Mouse (Mus musculus) heart, postnatal 14 days (tissue): Measurements from ENCODE around the gene Zswim1. TPM values are rescaled to one million over a fixed set of nuclear protein-coding genes. Genes with fewer than 3 reads are reported as not detected.
"Not testable (repeated sequence)": the region's sequence is repeated elsewhere in the genome, so short reads cannot be mapped to it uniquely, and the experiment has no call there.

Source experiments
- DNase-seq, 2 experiments: peaks; one replicate each; pipeline ENCODE4 v3.0.0; 2021 to 2022
- intact Hi-C: fragments of 180-260 bp; cut with DNase I; formaldehyde crosslinking; loops from one replicate; pipeline ENCODE4 v1.15.1; 2025
- total RNA-seq, 2 experiments: library from RNA; stranded (reverse); gene quantifications; 2 replicates each; pipeline ENCODE4 v1.2.3; 2021

The Zswim1 gene
- total RNA-seq, 2 experiments from 2014 or later, result 3.7 to 5.0 TPM

- no peak for DNase-seq
- intact Hi-C loops, result loop anchor here (10.0 kb wide), 1 partner anchor 212 kb away; the partner anchor contains the start of gene Ncoa5
Measured at GRCm38 (mm10) chr2:164823181-164823585, 697 bp downstream of the Zswim1 start.

GRCm38 (mm10) chr2:164823969-164824368 is 1.5 kb downstream of the Zswim1 start:
- DNase-seq, result no peak
- intact Hi-C loops, result loop anchor here (10.0 kb wide), 1 partner anchor 211 kb away; the partner anchor contains the start of gene Ncoa5

DNA sequence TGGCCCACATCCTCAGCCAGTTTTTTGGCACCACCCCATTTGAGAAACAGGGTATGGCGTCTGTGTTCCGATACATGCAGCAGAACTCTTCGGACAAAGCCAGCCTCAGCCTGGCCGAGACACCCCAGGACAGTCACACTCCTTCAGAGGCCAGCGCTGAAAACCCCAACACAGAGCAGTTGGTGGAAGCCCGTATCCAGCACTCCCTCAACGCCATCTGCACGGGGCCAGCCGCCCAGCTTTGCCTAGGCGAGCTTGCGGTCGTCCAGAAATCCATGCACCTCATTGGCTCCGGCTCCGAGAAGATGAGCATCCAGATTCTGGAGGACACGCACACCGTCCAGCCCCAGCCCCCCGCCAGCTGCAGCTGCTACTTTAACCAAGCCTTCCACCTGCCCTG is 3.0 kb downstream of the Zswim1 start:
- intact Hi-C loops, result loop anchor here (10.0 kb wide), 1 partner anchor 209 kb away; the partner anchor contains the start of gene Ncoa5

GRCm38 (mm10) chr2:164827146-164827850 is 4.8 kb downstream of the Zswim1 start:
- intact Hi-C loops, result loop anchor here (10.0 kb wide), 1 partner anchor 208 kb away; the partner anchor contains the start of gene Ncoa5
- DNase-seq, result no peak

More for the DNA sequence above, 3.0 kb downstream of the Zswim1 start:
- no peak for DNase-seq

DNA sequence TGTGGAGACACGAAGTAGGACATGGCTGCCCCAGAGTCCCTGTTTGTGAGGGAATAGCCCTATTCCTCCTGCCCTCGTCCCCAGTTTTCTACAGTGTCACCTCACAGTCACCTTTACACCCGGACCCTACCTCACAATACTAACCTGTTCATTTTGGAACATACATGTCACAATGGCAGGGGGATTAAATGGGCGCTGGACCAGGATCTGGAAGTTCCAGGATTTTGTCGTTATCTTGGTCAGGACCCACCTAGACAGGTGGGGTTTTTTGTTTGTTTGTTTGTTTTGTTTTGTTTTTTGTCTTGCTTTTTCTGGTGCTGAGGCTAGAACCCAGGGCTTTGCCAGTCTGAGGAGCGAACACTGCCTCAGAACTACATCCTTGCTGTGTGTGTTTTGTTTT is 6.0 kb downstream of the Zswim1 start, which contains the start of gene Spata25:
Gene Spata25, minus strand, starts transcription at position 101 of the 400 bp plus-strand sequence.
- intact Hi-C loops, result loop anchor here (10.0 kb wide), 1 partner anchor 206 kb away; the partner anchor contains the start of gene Ncoa5
- no peak for DNase-seq

DNA sequence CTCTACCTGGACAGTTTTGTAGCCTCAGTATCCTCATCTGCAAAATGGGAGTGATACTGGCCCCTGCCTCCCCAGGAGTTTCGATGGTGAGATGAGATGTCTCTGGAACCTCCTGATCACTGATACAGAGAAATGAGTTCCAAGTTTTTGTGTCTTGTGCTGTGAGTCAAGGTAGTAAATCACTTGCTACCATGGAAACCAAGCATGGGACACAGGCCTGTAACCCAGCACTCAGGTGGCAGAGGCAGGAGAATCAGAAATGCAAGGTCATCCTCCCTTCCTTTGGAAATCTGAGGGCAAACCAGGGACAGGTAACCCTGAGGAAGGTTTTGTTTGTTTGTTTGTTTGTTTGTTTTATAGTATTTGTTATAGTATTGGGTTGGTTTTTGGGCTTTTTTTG is 6.6 kb downstream of the Zswim1 start:
- DNase-seq, result no peak
- intact Hi-C loops, result loop anchor here (10.0 kb wide), 1 partner anchor 206 kb away; the partner anchor contains the start of gene Ncoa5

- no peak for DNase-seq
- intact Hi-C loops, result no loop called here
Measured at GRCm38 (mm10) chr2:164831029-164831428, 8.5 kb downstream of the Zswim1 start.

DNA sequence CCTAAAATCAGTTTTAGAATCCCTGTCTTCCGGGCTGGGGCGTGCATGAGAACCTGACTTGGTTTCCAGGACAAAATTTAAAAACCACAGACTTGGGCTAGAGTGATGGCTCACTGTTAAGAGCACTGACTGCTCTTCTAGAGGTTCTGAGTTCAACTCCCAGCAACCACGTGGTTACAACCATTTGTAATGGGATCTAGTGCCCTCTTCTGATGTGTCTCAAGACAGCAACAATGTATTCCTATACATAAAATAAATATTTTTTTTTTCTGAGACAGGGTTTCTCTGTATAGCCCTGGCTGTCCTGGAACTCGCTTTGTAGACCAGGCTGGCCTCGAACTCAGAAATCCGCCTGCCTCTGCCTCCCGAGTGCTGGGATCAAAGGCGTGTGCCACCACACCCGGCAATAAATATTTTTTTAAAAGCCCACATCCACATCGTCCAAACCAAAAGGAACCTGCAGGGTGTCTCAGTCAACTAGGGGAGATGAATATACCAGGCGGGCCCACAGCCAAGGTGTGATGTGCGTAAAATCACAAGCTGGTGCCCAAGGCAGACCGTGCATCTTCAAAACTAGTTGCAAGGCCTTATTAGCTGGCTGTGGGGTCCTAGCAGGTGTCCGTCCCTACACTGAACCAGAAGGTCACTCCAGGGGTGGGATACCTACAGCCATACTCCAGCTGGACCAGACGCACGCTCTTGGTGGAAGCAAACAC is 9.7 kb downstream of the Zswim1 start:
- intact Hi-C loops, result loop anchor here (2.0 kb wide), 2 partner anchors 47 to 79 kb away; partner anchors contain the start of genes Pcif1 and Zfp335

DNA sequence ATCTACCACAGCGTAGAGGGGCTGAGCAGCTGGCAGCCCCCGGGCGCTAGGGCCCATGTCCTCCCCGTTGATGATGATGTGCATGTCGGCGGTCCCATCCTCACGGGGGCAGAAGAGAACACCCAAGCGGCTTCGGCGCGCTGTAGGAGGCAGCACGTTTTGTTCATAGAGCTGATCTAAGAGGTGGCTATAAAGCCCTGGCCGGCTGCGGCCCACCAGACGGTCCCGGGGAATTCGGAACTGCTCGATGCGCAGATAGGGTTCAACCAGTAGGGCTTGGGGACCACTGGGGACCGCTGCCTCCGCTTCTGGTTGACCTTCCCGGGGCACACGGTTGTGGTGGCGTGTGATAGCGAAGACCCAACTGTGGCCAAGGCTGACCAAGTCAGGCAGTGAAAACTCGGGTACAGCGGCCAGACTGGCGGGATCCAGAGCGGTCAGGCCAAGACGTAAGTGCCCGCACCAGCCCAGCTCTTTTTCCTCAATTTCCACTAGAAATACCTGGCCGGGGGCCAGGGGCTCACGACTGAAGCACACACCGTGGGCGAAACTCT is 10.3 kb downstream of the Zswim1 start, which contains the start of gene Ctsa:
Gene Ctsa, plus strand, starts transcription at position 126 of the 554 bp plus-strand sequence.
- DNase-seq, result peak; percentile 82
- intact Hi-C loops, result loop anchor here (2.0 kb wide), 2 partner anchors 46 to 78 kb away; partner anchors contain the start of genes Pcif1 and Zfp335

More for the DNA sequence above, 9.7 kb downstream of the Zswim1 start:
- DNase-seq, result no peak

GRCm38 (mm10) chr2:164833314-164833959 is 11.0 kb downstream of the Zswim1 start, which contains the start of gene Neurl2:
Gene Neurl2 (minus strand): TSS chr2:164833456.
- intact Hi-C loops, result loop anchor here (2.0 kb wide), 2 partner anchors 45 to 77 kb away; partner anchors contain the start of genes Pcif1 and Zfp335
- peak; percentile 88 to 93 for DNase-seq

- DNase-seq, result peak in 1 of 2 experiments; percentile 21
- intact Hi-C loops, result loop anchor here (2.0 kb wide), 1 partner anchor 22 kb away; the partner anchor contains the start of gene Pltp
Measured at GRCm38 (mm10) chr2:164834531-164834930, 12.0 kb downstream of the Zswim1 start.

DNA sequence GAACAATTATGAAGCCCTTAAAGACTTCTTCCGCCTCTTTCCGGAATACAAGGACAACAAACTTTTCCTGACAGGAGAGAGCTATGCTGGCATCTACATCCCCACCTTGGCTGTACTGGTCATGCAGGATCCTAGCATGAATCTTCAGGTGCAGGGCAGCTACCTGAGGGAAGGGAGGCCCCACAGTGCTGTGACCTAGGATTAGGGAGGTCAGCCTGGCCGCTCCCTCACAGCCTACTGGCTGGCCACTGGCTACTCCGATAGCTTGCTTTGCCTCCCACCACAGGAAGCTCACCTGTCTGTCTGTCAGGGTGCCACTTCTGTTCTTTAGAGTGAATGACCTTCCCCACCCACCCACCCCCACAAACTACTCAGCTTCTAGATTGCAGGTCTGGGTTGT is 12.7 kb downstream of the Zswim1 start:
- DNase-seq, result no peak
- intact Hi-C loops, result loop anchor here (2.0 kb wide), 1 partner anchor 22 kb away; the partner anchor contains the start of gene Pltp

DNA sequence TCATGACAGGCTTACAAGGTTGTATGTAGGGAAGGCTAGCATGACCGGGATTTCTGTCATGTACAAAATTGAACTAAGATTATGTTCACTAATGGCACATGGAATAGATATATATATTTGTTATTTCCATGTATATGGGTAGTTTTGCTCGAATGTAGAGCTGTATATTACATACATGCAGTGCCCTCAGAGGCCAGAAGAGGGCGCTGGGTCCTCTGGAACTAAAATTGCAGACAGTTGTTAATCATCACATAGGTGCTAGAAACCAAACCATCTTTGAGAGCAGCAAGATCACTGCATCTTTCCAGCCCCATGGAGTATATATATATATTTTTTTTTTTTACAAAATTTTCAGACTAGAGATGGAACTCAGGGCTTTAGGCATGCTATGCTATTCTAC is 23.3 kb downstream of the Zswim1 start:
- intact Hi-C loops, result no loop called here
- DNase-seq, result no peak

GRCm38 (mm10) chr2:164850061-164850460 is 27.6 kb downstream of the Zswim1 start:
- DNase-seq, result no peak
- intact Hi-C loops, result no loop called here

DNA sequence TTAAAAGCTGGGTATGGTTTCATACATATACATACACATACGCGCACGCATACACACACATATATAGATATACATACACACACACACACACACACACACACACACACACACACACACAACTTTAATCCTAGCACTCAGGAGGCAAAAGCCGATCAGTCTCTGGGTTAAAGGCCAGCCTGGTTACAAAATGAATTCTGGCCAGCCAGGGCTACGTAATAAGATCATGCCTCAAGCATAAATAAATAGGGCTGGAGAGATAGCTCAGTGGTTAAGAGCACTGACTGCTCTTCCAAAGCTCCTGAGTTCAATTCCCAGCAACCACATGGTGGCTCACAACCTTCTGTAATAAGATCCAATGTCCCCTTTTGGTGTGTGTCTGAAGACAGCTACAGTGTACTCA is 33.1 kb downstream of the Zswim1 start:
- intact Hi-C loops, DNase-seq: not testable (repeated sequence)

DNA sequence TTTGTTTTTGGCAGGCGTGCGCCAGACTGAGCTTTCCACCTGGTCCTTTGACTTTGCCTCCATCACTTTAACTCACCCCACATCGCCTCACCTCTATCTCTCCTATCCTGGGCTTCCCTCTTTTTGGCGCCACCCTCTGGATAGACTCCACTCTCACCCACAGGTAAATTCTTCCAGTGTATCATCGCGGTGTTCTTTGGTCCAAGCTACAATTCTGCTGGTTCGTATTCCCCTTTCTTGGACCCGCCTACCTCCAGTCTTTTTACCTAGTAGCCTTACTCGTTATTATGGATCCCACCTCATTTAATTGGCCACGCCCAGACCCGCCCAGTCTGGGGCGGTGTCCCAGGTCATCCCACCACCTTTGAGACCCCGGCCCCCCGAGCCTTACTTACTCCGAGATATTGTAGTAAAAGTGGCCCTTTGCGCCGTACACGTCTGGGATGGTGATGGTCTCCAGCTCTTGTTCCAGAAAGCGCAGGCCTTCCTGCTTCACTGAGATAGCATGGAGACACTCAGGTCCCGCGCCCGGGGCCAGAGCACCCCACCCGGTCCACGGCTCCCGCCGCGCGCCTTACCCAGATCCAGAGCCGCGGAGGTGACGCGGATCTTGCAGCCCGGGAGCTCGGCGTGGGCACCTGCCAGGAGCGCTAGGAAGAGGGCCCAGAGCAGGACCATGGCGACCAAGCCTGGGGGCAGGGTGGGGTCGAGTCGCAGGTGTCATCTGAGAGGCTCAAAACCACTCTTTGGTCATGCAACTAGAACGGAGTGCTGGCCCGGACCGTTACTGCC is 34.0 kb downstream of the Zswim1 start:
- DNase-seq, result peak; percentile 40 to 41
- intact Hi-C loops, result loop anchor here (2.0 kb wide), 1 partner anchor 22 kb away; no protein-coding TSS in a partner anchor

- DNase-seq, result peak; percentile 66 to 75
- intact Hi-C loops, result loop anchor here (2.0 kb wide), 1 partner anchor 22 kb away; no protein-coding TSS in a partner anchor
Measured at GRCm38 (mm10) chr2:164857101-164857821, 34.8 kb downstream of the Zswim1 start, which contains the start of gene Pltp. Gene Pltp (minus strand): TSS chr2:164857711.
